Mouse (Mus musculus): ENCODE data around the gene Ksr1. TPM values are rescaled to one million over a fixed set of nuclear protein-coding genes. Genes with fewer than 3 reads are reported as not detected.

Gene Ksr1
- polyA plus RNA-seq, 1 experiment from 2014 or later, result 3.9 TPM

DNA sequence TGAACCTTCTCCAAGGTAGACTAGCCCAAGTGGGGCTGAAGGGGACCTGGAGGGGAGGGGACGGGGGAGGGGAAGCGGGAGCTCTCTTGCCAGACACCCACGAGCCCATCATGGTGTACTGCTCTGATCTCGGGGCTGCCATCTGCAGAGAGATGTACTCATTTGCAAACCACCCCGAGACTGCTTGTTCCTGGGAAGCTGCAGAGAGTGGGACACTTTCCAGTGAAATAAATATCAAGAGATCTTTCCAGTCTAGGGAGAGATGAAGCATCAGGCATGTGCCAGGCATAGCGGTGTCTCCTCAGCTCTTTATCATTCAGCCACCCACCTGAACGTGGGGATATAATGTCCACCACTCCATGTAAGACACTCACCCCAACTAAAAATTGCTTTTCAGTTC is 25.8 kb upstream of the Ksr1 start:
- no peak overlapping the region for H3K9ac ChIP-seq
- 84% methylated on average over 7 of the region's 7 CpGs for WGBS
- no peak overlapping the region for H3K4me3 ChIP-seq
- H3K4me2 ChIP-seq (replicated peaks), result no peak overlapping the region
- H3K9me3 ChIP-seq, result no peaks in the 10 kb centered on the region
- no peaks in the 10 kb centered on the region for H3K36me3 ChIP-seq
- H3K27ac ChIP-seq, result no peak overlapping the region
- ATAC-seq (ENCODE audit: insufficient number of reproducible peaks, insufficient read depth, low FRiP score, low TSS enrichment), result no peak
- H3K4me1 ChIP-seq, result no peaks in the 10 kb centered on the region
- H3K27me3 ChIP-seq, result no peaks in the 10 kb centered on the region

DNA sequence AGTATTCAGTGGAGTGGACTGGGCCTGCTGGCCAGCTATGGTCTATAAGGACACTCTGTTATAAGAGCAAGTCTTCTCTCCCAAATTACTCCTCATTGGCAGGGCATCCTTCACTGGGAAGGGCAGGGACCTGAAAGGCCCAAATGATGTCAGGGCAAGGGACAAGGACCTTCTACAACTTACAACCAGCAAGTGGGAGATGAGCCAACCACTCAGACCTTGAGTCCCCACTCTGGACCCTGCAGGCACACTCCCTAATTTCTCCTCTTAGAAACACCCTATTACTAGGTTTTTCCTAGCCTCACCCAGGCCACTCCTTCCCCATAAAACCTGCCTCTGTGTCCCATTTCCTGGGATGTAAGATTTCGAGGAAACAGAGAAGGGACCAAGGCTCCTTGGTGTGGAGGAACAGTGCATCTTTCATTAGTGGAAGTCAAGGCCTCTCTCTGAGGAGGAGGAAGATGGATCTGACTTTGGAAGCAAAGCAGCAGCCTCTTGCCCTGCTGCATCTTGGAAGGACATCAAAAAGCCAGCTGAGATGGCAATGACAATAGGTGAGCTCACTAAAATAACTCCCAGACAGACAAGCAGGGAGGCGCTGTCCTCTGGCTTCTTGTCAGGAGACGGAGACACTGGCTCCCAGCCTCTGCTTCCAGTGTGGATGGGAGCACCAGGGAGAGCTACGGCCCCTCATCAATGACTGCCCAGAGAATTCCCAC is 20.5 kb upstream of the Ksr1 start:
- WGBS, result 66% methylated on average over 4 of the region's 4 CpGs
- no peak for ATAC-seq (ENCODE audit: insufficient number of reproducible peaks, insufficient read depth, low FRiP score, low TSS enrichment)
- H3K4me2 ChIP-seq (replicated peaks), result no peak overlapping the region

DNA sequence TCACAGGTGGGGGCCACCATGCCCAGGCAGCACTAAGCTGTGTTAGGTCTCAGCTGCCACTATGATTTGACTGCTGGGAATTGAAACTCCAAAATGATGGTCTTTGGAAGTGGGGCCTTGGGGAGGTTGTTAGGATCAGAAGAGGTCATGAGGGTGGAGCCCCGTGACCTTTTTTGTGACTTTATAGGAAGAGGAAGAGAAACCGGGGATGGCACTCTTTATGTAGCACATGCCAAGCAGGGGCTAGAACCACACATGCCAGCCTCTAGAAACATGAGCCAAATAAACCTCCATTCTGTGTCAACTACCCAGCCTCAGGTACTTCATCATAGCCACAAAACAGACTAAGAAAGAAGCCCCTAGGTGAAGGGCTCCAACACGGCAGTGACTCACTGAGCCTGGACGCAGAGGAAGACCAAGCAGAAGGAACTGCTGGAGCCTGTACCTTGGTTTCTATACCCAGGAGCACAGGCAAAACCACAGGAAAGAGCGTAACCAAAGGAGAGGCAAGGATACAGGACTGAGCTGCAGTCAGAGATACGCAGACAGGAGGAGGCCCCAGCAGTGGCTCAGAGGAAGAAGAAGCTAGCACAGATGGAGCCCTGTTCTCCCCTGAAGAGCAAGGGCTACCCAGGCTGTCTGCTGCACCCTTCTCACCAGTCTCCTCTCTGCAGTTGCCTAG is 15.0 kb upstream of the Ksr1 start:
- H3K9me3 ChIP-seq, result no peaks in the 10 kb centered on the region
- no peaks in the 10 kb centered on the region for H3K27me3 ChIP-seq
- H3K9ac ChIP-seq, result no peak overlapping the region
- H3K27ac ChIP-seq, result no peak overlapping the region
- no peak overlapping the region for H3K4me3 ChIP-seq
- H3K4me2 ChIP-seq (replicated peaks), result no peak overlapping the region
- H3K36me3 ChIP-seq, result no peaks in the 10 kb centered on the region
- WGBS, result 79% methylated on average over 6 of the region's 6 CpGs
- ATAC-seq (ENCODE audit: insufficient number of reproducible peaks, insufficient read depth, low FRiP score, low TSS enrichment), result no peak
- 0 out of 2 replicates have a peak, but pooled peaks cover 4% of the 10 kb centered on the region for H3K4me1 ChIP-seq

More for the DNA sequence above, 20.5 kb upstream of the Ksr1 start:
- H3K4me1 ChIP-seq, result 0 out of 2 replicates have a peak, but pooled peaks cover 4% of the 10 kb centered on the region
- H3K27ac ChIP-seq, result no peak overlapping the region
- H3K9ac ChIP-seq, result no peak overlapping the region
- no peaks in the 10 kb centered on the region for H3K36me3 ChIP-seq
- H3K4me3 ChIP-seq, result no peak overlapping the region
- no peaks in the 10 kb centered on the region for H3K9me3 ChIP-seq
- H3K27me3 ChIP-seq, result no peaks in the 10 kb centered on the region

DNA sequence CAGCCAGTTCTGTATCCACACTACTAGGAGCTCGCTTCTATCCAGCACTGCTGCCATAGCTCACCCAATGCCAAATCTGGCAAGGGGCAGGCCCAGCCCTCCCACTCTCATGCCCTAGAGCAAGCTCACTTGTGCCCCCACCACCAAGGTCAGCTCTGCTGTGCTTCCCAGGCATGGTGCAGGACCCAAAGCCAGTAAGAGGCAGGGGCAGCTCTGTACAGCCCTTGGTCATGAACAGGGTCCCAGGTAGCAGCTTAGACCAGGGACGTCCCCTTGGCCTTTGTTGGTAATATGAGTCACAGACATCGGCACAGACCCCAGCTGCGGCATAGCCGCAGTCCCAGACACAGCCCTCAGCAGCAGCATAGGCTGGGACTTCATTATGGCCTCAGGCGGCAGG is 13.9 kb upstream of the Ksr1 start:
- H3K4me1 ChIP-seq, result 0 out of 2 replicates have a peak, but pooled peaks cover 4% of the 10 kb centered on the region
- no peaks in the 10 kb centered on the region for H3K9me3 ChIP-seq
- no peaks in the 10 kb centered on the region for H3K27me3 ChIP-seq
- no peak for ATAC-seq (ENCODE audit: insufficient number of reproducible peaks, insufficient read depth, low FRiP score, low TSS enrichment)
- 61% methylated on average over 6 of the region's 6 CpGs for WGBS
- no peak overlapping the region for H3K9ac ChIP-seq
- no peak overlapping the region for H3K4me2 ChIP-seq (replicated peaks)
- no peak overlapping the region for H3K27ac ChIP-seq
- H3K36me3 ChIP-seq, result no peaks in the 10 kb centered on the region
- no peak overlapping the region for H3K4me3 ChIP-seq

DNA sequence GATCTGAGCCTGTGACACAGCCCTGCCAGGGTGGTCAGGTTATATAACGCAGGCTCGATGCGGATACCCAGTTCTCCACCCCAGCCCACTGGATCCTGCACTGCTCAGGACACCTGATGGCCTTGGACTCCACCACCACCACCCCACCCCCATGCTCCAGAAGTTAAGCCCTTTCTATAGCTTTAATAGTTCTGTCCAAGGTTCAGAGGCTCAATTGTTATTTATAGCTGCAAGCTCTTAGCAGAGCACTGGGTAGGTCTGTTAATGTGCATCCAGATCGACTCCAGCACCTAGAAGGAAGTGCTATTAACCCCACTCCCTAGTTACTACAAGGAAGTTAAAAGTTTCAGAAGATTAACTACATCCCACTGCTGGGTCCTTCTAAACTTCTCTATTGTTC is 11.5 kb upstream of the Ksr1 start:
- H3K9ac ChIP-seq, result no peak overlapping the region
- no peak overlapping the region for H3K4me3 ChIP-seq
- H3K4me2 ChIP-seq (replicated peaks), result no peak overlapping the region
- no peaks in the 10 kb centered on the region for H3K9me3 ChIP-seq
- H3K4me1 ChIP-seq, result no peaks in the 10 kb centered on the region
- WGBS, result 83% methylated on average over 4 of the region's 4 CpGs
- no peak for ATAC-seq (ENCODE audit: insufficient number of reproducible peaks, insufficient read depth, low FRiP score, low TSS enrichment)
- H3K27me3 ChIP-seq, result no peaks in the 10 kb centered on the region
- H3K27ac ChIP-seq, result no peak overlapping the region
- H3K36me3 ChIP-seq, result no peaks in the 10 kb centered on the region

DNA sequence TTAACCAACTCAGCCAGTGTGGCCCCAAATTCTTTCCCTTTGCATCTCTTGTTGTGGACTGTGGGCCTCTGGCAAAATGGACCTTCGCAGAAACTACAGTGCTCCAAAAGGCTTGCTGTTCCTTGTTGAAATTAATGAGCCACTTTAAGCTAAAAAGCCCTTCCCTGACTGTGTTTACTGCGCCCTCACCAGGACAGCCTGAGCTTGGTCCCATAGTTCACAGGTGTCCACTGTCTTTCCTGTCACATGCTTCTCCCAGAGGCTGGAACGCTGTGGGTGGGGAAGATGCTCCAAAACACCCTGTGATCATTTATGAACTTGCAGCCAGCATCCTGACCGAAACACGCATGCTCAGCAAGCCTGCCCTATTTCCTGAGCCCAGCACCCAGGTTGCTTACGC is 9.1 kb upstream of the Ksr1 start:
- Histone ChIP-seq H3K9me3 (no peaks in the 10 kb centered on the region), H3K9ac (no peak overlapping the region), H3K4me3 (no peak overlapping the region), H3K4me1 (no peaks in the 10 kb centered on the region), H3K4me2 (replicated peaks) (no peak overlapping the region), H3K36me3 (no peaks in the 10 kb centered on the region), H3K27me3 (no peaks in the 10 kb centered on the region), H3K27ac (no peak overlapping the region)
- ATAC-seq (ENCODE audit: insufficient number of reproducible peaks, insufficient read depth, low FRiP score, low TSS enrichment), result no peak
- WGBS, result 70% methylated on average over 6 of the region's 6 CpGs

DNA sequence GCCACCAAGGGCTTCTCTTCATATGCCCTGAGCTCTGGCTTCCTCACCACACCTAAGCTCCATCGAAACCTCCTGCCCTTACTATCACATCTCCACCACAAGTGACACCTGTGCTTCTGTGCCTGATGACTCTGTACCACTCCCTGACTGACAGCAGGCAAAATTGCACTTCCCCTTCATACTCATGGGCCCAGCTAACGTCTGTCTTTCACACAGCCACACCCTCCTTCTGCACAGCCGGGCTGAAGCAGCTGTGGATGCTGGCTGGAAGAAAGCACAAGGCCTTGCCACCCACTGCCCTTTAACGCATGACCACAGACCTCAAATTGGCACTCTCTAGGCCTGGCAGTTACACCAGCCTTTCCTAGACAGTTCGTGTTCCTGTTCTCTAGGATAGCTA is 6.5 kb upstream of the Ksr1 start:
- whole genome bisulfite sequencing, result 63% methylated on average over 5 of the region's 5 CpGs

DNA sequence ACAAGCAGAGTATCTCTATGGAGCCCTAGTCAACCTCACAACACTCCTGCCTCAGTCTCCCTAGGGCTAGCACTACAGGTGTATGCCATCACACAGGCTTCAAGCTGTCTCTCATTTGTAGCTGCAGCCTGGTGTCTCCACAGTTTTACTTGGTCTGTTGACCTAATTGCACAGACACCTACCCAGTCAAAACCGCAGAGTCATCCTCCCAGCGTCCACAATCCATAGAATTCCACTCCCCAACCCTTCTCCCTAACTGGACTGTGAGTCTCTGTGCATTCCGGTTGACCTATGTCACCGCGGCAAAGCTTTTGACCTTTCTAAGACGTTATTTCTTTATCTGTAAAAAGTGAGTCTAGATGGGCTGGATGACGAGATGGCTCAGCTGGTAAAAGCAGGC is 5.7 kb upstream of the Ksr1 start:
- Histone ChIP-seq H3K27me3 (no peaks in the 10 kb centered on the region), H3K36me3 (no peaks in the 10 kb centered on the region), H3K4me3 (no peak overlapping the region), H3K4me1 (no peaks in the 10 kb centered on the region), H3K9me3 (no peaks in the 10 kb centered on the region), H3K4me2 (replicated peaks) (no peak overlapping the region), H3K27ac (no peak overlapping the region), H3K9ac (no peak overlapping the region)
- no peak for ATAC-seq (ENCODE audit: insufficient number of reproducible peaks, insufficient read depth, low FRiP score, low TSS enrichment)
- WGBS, result 84% methylated on average over 7 of the region's 7 CpGs

More for the DNA sequence above, 6.5 kb upstream of the Ksr1 start:
- no peak overlapping the region for H3K4me2 ChIP-seq (replicated peaks)
- no peak overlapping the region for H3K27ac ChIP-seq
- H3K4me3 ChIP-seq, result no peak overlapping the region
- H3K4me1 ChIP-seq, result no peaks in the 10 kb centered on the region
- H3K27me3 ChIP-seq, result no peaks in the 10 kb centered on the region
- no peak for ATAC-seq (ENCODE audit: insufficient number of reproducible peaks, insufficient read depth, low FRiP score, low TSS enrichment)
- H3K36me3 ChIP-seq, result no peaks in the 10 kb centered on the region
- H3K9ac ChIP-seq, result no peak overlapping the region
- H3K9me3 ChIP-seq, result no peaks in the 10 kb centered on the region

DNA sequence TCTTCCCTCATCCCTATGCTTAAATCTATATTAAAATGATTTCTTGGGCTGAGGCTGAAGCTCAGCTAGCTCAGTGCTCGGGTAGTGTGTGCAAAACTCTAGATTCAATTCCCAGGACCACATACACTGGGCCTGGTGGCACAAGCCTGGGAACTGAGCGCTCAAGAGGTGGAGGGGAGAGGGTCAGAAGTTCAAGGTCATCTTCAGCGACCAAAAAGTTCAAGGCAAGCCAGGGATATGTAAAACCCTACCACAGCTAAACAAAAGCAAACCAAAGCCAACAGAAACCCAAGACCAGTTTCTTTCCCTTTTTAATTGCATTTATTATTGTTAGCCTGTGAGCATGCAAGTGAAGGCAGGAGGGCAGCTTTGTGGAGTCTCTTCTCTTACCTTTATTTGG is 4.1 kb upstream of the Ksr1 start:
- Histone ChIP-seq H3K27ac (no peak overlapping the region), H3K9ac (no peak overlapping the region), H3K9me3 (no peaks in the 10 kb centered on the region), H3K36me3 (no peaks in the 10 kb centered on the region), H3K27me3 (no peaks in the 10 kb centered on the region), H3K4me2 (replicated peaks) (no peak overlapping the region), H3K4me3 (no peak overlapping the region), H3K4me1 (no peaks in the 10 kb centered on the region; the same call in 1 of the 2 replicates)
- 63% methylated on average over 3 of the region's 3 CpGs for WGBS
- ATAC-seq (ENCODE audit: insufficient number of reproducible peaks, insufficient read depth, low FRiP score, low TSS enrichment), result no peak

DNA sequence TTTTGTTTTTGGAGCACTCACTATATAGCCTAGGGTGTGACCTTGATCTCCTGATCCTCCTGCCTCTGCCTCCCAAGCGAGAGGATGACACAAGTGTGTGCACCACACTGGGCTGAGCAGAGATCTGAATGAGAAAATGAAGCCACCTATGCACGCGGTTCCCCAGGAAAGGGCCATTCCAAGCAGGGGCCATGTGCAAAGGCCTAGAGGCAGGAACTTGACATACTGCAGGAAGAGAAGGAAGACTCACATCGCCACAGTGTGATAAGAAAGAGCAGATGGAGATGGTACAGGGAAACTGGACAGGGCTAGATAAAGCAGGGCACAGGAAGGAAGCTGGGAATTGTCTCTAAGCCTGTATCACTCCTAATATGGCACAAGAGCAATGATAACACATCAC is 3.1 kb upstream of the Ksr1 start:
- no peak for ATAC-seq (ENCODE audit: insufficient number of reproducible peaks, insufficient read depth, low FRiP score, low TSS enrichment)
- 82% methylated on average over 4 of the region's 4 CpGs for WGBS
- H3K4me3 ChIP-seq, result no peak overlapping the region

DNA sequence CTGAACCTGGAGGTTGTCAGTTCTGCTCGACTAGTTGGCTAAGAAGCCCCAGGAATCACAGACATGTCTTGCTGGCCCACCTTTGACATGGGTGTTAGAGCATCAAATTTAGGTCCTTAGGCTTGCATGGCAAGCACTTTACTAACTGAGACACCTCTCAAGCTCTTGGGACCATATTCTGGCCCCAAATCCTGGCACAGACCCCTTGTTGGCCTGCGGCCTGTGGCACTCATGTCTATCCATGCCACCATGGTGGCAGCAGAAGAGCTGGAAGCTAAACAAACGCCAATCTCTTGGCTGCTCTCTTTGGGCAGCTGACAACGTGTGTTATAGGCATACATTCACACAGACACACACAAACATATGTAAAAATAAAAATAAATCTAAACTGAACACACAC is 2.6 kb upstream of the Ksr1 start:
- WGBS, result 83% methylated on average over 4 of the region's 4 CpGs
- Histone ChIP-seq H3K27ac (no peak overlapping the region), H3K9ac (no peak overlapping the region), H3K27me3 (no peaks in the 10 kb centered on the region), H3K4me3 (no peak overlapping the region), H3K36me3 (no peaks in the 10 kb centered on the region), H3K9me3 (no peaks in the 10 kb centered on the region), H3K4me2 (replicated peaks) (no peak overlapping the region), H3K4me1 (peaks cover 15% of the 10 kb centered on the region)
- ATAC-seq (ENCODE audit: insufficient number of reproducible peaks, insufficient read depth, low FRiP score, low TSS enrichment), result no peak

More for the DNA sequence above, 3.1 kb upstream of the Ksr1 start:
- H3K27ac ChIP-seq, result no peak overlapping the region
- H3K9ac ChIP-seq, result no peak overlapping the region
- H3K4me1 ChIP-seq, result peaks cover 10% of the 10 kb centered on the region
- H3K27me3 ChIP-seq, result no peaks in the 10 kb centered on the region
- H3K9me3 ChIP-seq, result no peaks in the 10 kb centered on the region
- no peaks in the 10 kb centered on the region for H3K36me3 ChIP-seq
- no peak overlapping the region for H3K4me2 ChIP-seq (replicated peaks)
